Mouse (Mus musculus) liver, adult 2 months (tissue): Measurements from ENCODE around the gene Gramd4. TPM values are rescaled to one million over a fixed set of nuclear protein-coding genes. Genes with fewer than 3 reads are reported as not detected.

ENCODE experiments used
- DNase-seq: peaks from one replicate; pipeline ENCODE4 v3.0.0-alpha.2; 2011; ENCODE audit warnings: low read depth, low spot score; ENCODE audit errors: extremely low read depth
- H3K27ac ChIP-seq: fragments of 200-500 bp; replicated peaks from 2 replicates; pipeline ENCODE4 v1.5.1; 2012; ENCODE audit warnings: low read depth, mild to moderate bottlenecking, control low read depth, inconsistent platforms, low read length; ENCODE audit not compliant: insufficient read depth
- H3K27me3 ChIP-seq: fragments of 200-500 bp; 2 replicates; pipeline ENCODE4 v1.6.1; 2012; ENCODE audit warnings: mild to moderate bottlenecking, moderate library complexity, low read length, inconsistent platforms; ENCODE audit not compliant: control insufficient read depth, insufficient read depth
- H3K36me3 ChIP-seq: fragments of 200-500 bp; 2 replicates; pipeline ENCODE4 v1.6.1; 2012; ENCODE audit warnings: low read length, inconsistent platforms; ENCODE audit not compliant: control insufficient read depth, insufficient read depth
- H3K4me1 ChIP-seq: fragments of 200-500 bp; 2 replicates; pipeline ENCODE4 v1.6.1; 2011; ENCODE audit warnings: low read length; ENCODE audit not compliant: control insufficient read depth, insufficient read depth
- H3K4me3 ChIP-seq: fragments of 200-500 bp; 2 replicates; pipeline ENCODE4 v1.5.1; 2011; ENCODE audit warnings: low read depth, mild to moderate bottlenecking, control low read depth, low read length, moderate library complexity; ENCODE audit not compliant: insufficient read depth
- H3K79me2 ChIP-seq: fragments of 200-500 bp; 2 replicates; pipeline ENCODE4 v1.6.1; 2012; ENCODE audit warnings: inconsistent platforms, mild to moderate bottlenecking, low read length, moderate library complexity; ENCODE audit not compliant: control insufficient read depth, insufficient read depth
- H3K9ac ChIP-seq: fragments of 200-500 bp; 2 replicates; pipeline ENCODE4 v1.6.1; 2012; ENCODE audit warnings: low read depth, mild to moderate bottlenecking, control low read depth, inconsistent platforms, low read length
- CTCF ChIP-seq: fragments of 200-500 bp; IDR thresholded peaks from 2 replicates; pipeline ENCODE4 v1.5.1; 2011; ENCODE audit warnings: low read depth, low read length, control low read depth
- POLR2A ChIP-seq: fragments of 200-500 bp; IDR thresholded peaks from 2 replicates; pipeline ENCODE4 v1.6.1; 2011; ENCODE audit warnings: low read length, control low read depth; ENCODE audit not compliant: insufficient read depth; ENCODE audit errors: extremely low read depth
- WGBS: fragments of 180-500 bp; shearing (Covaris S2); methylation state at CpG from one replicate; pipeline ENCODE4 v1.1.7; 2018; 5-methylcytosine and 5-hydroxymethylcytosine counted together
- polyA plus RNA-seq: library from polyadenylated mRNA; depleted of rRNA; stranded (reverse); fragments of >200 nt; gene quantifications from 2 replicates; pipeline ENCODE4 v1.2.3, GENCODE M21; 2012
- total RNA-seq: library from RNA; depleted of rRNA; stranded (reverse); fragments of >200 nt; gene quantifications from 2 replicates; pipeline ENCODE4 v1.2.3, GENCODE M21; 2014

Gramd4 gene
- total and polyA plus RNA-seq, 2 experiments = 2.4 to 6.0 TPM

DNA sequence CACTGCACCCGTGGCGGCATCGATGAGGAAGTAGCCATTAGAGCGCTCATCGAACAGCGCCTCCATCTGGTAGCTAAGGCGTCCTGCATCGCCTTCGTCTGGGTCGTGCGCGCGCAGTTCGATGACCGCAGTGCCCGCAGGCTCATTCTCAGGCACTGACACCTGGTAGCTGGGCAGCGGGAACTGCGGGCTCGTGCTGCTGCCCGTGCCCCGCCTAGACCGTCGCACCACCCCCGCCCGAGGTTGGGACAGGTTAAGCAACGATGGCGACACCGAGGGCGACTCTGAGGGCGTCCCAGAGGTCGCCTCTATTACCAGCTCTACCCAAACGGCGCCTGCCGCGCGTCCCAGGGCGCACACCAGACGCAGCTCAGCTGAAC, 24.7 kb upstream of the Gramd4 start:
- H3K4me1 ChIP-seq = no peaks in the 10 kb centered on the region
- peak overlapping the region; percentile 8; the same call in 1 of the 2 replicates for H3K4me3 ChIP-seq
- WGBS = 6% methylated on average over 38 of the region's 38 CpGs
- H3K36me3 ChIP-seq = no peaks in the 10 kb centered on the region
- peaks cover 18% of the 10 kb centered on the region for H3K27me3 ChIP-seq
- no peaks in the 10 kb centered on the region for H3K79me2 ChIP-seq
- H3K27ac ChIP-seq = no peak overlapping the region
- TF ChIP-seq CTCF = peak; percentile 23; the same call in 1 of the 2 replicates
- TF ChIP-seq POLR2A = no peak
- H3K9ac ChIP-seq = no peak overlapping the region
- no peak for DNase-seq

DNA sequence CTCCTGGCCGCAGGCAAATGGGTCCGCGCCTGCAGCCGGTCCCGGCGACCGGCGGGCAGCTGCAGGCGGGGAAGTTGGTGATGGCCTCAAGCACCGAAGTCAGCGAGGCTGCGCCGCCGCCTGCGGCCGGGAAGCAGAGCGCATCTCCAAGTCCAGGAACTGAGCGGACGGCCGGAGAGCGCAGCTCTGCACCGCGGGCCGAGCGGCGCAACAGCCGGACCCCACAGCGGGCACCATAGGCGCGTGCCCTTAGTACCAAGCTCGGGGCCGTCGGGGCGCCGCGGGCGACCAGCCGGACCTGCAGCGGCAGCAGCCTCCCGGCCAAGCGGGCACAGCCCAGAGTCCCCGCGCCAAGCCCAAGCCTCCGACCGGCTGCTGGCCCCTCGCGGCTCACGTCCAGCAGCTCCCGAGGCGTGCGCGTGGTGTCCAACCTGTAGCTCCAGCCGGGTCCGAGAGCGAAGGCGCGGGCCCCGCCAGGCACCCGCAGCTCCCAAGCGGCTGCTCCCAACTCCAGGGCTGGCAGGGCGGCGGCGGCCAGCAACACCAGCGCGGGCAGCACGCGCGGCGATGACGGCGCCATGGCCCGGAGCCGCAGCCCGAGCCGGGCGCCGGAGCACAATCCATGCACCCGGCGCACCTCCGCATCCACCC, 24.2 kb upstream of the Gramd4 start, which contains the start of gene Celsr1:
Gene Celsr1, minus strand, starts transcription at position 587 of the 651 bp plus-strand sequence.
- no peaks in the 10 kb centered on the region for H3K4me1 ChIP-seq
- DNase-seq = no peak
- no peak within 1 kb of the TSS for H3K9ac ChIP-seq
- peak within 1 kb of the TSS; percentile 8; the same call in 1 of the 2 replicates for H3K4me3 ChIP-seq
- peaks cover 18% of the 10 kb centered on the region for H3K27me3 ChIP-seq
- WGBS = 2% methylated on average over 78 of the region's 80 CpGs
- H3K27ac ChIP-seq = no peak within 1 kb of the TSS
- H3K36me3 ChIP-seq = no peaks in the 10 kb centered on the region
- no peak for TF ChIP-seq CTCF
- TF ChIP-seq POLR2A = no peak
- H3K79me2 ChIP-seq = no peaks in the 10 kb centered on the region

DNA sequence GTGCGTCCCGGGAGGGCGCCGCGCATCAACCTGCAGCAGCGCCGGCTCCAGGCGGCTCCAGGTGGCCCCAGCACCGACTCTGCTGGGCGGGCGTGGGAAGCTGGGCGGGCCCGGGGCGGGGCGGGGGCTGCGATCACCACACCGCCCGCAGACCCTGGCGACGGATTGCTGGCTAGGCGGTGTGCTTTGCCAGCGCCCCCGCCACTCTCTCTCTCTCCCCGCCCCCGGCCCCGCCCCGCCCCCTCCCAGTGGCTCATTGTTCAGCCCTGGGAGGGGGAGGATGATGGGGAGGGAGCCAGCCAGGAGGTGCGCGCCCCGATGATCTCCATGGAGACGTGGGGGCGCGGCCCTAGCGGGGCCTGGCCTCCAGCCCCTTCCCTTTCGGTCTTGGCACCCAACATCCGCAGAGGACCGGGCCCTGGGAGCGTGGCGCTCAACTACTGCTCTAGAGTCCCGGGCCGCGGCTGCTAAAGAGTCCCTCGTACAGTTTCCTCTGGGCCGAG, 23.4 kb upstream of the Gramd4 start:
- H3K9ac ChIP-seq = no peak overlapping the region
- H3K36me3 ChIP-seq = no peaks in the 10 kb centered on the region
- no peak for DNase-seq
- H3K4me1 ChIP-seq = no peaks in the 10 kb centered on the region
- no peak overlapping the region for H3K27ac ChIP-seq
- H3K27me3 ChIP-seq = peaks cover 18% of the 10 kb centered on the region
- H3K4me3 ChIP-seq = peak overlapping the region; percentile 8; the same call in 1 of the 2 replicates
- no peaks in the 10 kb centered on the region for H3K79me2 ChIP-seq
- no peak for TF ChIP-seq CTCF
- TF ChIP-seq POLR2A = no peak
- 3% methylated on average over 38 of the region's 44 CpGs for WGBS

DNA sequence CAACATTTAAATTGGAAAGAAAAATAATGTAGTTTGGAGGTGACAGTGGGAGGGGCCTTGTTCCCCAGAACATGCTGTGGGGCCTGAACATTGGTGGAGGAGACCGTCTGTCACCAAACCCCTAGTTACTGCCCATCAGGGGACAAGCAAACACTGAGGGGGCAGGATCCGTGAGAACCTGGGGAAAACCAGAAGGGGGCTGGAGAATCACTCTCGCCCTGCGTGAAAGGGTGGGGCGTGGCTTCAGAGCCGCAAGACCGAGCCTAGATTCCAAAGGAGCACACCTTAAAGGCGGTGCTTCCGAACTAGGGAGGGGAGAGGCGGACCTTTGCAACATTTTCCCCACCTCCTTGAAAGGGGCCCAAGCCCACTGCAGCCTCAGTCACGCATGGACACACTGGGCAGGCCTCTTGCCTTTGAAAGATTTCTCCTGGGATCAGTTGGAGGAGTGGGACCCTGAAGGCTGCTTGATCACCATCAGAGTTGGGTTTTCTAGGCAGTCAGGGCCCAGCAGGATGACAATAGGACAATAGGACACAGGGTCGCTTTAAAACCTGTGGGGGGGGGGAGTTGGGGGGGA, 22.6 kb upstream of the Gramd4 start:
- Histone ChIP-seq H3K27me3 (peaks cover 18% of the 10 kb centered on the region), H3K9ac (no peak overlapping the region), H3K36me3 (no peaks in the 10 kb centered on the region), H3K79me2 (no peaks in the 10 kb centered on the region), H3K4me3 (no peak overlapping the region), H3K4me1 (no peaks in the 10 kb centered on the region), H3K27ac (no peak overlapping the region)
- TF ChIP-seq POLR2A = no peak
- no peak for TF ChIP-seq CTCF
- 22% methylated on average over 12 of the region's 12 CpGs for WGBS
- DNase-seq = no peak

DNA sequence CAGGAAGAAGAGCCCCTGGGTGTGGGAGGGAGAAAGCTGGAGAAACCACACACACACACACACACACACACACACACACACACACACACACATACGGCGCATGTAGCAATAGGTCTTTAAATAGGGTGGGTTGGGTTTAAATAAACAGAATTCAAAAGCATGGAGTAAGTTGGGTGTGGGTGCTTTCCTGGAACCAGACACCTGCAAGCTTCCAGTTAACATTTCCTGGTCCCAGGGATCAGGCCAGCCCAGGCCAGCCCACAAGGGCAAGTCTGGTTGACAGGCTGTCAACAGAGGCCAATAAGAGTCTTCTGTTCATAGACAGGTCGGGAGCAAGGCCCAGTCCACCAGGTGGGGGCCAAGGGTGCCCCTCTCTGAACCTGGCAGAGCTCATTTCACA, 21.6 kb upstream of the Gramd4 start:
- Histone ChIP-seq H3K27ac (no peak overlapping the region), H3K9ac (no peak overlapping the region), H3K79me2 (no peaks in the 10 kb centered on the region), H3K36me3 (no peaks in the 10 kb centered on the region), H3K27me3 (peaks cover 18% of the 10 kb centered on the region), H3K4me1 (no peaks in the 10 kb centered on the region), H3K4me3 (no peak overlapping the region)
- DNase-seq = no peak
- TF ChIP-seq POLR2A (no peak), CTCF (no peak)
- WGBS = 70% methylated on average over 3 of the region's 3 CpGs

DNA sequence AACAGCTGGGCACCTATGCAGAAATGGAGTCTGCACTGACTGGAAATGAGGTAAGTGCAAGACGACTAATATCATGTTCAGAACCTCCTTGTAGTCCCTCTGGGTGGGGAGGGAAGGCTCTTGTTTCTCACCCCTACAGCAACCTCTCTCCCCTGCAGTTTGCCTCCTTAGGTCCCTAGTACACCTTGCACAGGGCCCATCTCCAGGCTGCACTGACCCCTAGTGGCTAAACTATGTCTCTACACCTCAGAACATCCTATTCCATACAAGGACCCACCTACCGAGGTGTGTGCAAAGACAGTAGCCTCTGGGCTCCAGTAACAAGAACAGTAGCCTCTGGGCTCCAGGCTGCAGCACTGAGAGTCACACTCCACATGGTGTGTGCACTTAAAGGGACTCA, 18.7 kb upstream of the Gramd4 start:
- peaks cover 7% of the 10 kb centered on the region; the same call in 1 of the 2 replicates for H3K27me3 ChIP-seq
- no peaks in the 10 kb centered on the region for H3K4me1 ChIP-seq
- no peak overlapping the region for H3K9ac ChIP-seq
- peak; percentile 54 for DNase-seq
- no peak overlapping the region for H3K4me3 ChIP-seq
- no peaks in the 10 kb centered on the region for H3K79me2 ChIP-seq
- H3K36me3 ChIP-seq = no peaks in the 10 kb centered on the region
- peak; percentile 90 for TF ChIP-seq CTCF
- no peak for TF ChIP-seq POLR2A
- no peak overlapping the region for H3K27ac ChIP-seq
- WGBS = 0% methylated on average over 2 of the region's 2 CpGs
